Mouse (Mus musculus) ES-E14 (cell line): ENCODE measurements around the gene Acaa1a.

ENCODE experiments used
- CHD2 ChIP-seq: IDR thresholded peaks from 2 replicates; pipeline ENCODE4 v1.6.1; 2014; ENCODE audit warnings: mild to moderate bottlenecking, low read depth, low read length, inconsistent platforms
- HCFC1 ChIP-seq: IDR thresholded peaks from 2 replicates; pipeline ENCODE4 v1.6.1; 2012; ENCODE audit warnings: low read length, inconsistent platforms, borderline replicate concordance; ENCODE audit not compliant: insufficient read depth
- MAFK ChIP-seq: IDR thresholded peaks from 2 replicates; pipeline ENCODE4 v1.6.1; 2014; ENCODE audit warnings: mild to moderate bottlenecking, low read depth, low read length, inconsistent platforms; ENCODE audit not compliant: insufficient read depth
- ZNF384 ChIP-seq: IDR thresholded peaks from 2 replicates; pipeline ENCODE4 v1.6.1; 2012; ENCODE audit warnings: low read depth, low read length, inconsistent platforms

DNA sequence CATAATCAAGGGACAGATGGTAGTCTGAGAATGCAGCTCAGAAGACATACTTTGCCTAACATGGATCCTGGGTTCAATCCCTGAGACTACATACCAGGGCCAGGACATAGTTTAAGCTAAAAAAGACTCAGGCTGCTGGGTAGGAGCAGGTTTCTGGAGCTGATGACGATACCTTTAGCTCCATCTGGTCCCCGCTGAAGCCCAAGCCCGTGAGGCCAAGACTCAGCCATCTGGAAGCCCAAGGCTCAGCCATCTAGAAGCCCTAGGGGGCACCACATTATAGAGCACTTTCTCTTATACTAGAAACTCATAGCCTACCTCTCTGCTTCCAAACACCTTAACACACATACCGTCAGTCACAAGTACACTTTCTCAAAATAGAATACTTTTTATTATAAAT, 3.9 kb upstream of the Acaa1a start:
- no peak for TF ChIP-seq MAFK
- no peak for TF ChIP-seq ZNF384
- no peak for TF ChIP-seq CHD2
- no peak for TF ChIP-seq HCFC1
